Mouse (Mus musculus): ENCODE results near the gene Emilin2.

DNA sequence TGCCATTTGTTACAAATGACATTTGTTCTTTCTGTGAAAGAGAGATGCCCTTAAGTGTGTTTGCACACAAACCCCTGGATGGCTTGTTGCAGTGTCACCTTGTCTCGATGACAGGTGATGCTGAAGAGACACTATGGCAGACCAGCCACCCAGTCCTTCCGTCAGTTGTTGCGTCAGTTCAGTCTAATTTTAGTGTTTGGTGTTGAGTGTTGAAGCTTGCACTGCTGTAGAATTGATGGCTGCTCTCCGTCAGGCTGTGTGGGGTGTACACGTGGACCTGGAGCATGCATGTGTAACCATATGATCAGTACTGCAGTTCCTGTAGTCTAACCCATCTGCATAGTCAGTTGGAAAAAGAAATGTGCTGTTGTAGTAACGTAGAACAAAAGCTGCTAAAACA is 62.8 kb downstream of the Emilin2 start:
- TF ChIP-seq POLR2A (IDR thresholded peaks at IDR 0.05; ENCODE audit: insufficient read length, low read depth) (no peak), MYOG (IDR thresholded peaks at IDR 0.05; ENCODE audit: control insufficient read depth in 1 of 3, insufficient read depth in 1 of 3, insufficient read length in 2 of 3, low read depth in 2 of 3) (no peak), USF1 (IDR thresholded peaks at IDR 0.05; ENCODE audit: low read depth) (no peak), TCF12 (IDR thresholded peaks at IDR 0.05; ENCODE audit: insufficient read depth, poor library complexity, severe bottlenecking) (no peak), CEBPB (IDR thresholded peaks at IDR 0.05; ENCODE audit: insufficient read depth, poor library complexity, severe bottlenecking) (no peak), TCF3 (IDR thresholded peaks at IDR 0.05; ENCODE audit: insufficient read length, low read depth) (no peak)
